Mouse (Mus musculus) liver, adult 2 months (tissue): ENCODE results near the gene Eif2b1.

Experiments used
- CTCF ChIP-seq: fragments of 200-500 bp; IDR thresholded peaks from 2 replicates; pipeline ENCODE4 v1.5.1; 2011; ENCODE audit warnings: low read depth, low read length, control low read depth
- POLR2A ChIP-seq: fragments of 200-500 bp; IDR thresholded peaks from 2 replicates; pipeline ENCODE4 v1.6.1; 2011; ENCODE audit warnings: low read length, control low read depth; ENCODE audit not compliant: insufficient read depth; ENCODE audit errors: extremely low read depth

- TF ChIP-seq POLR2A (peak; percentile 58; the same call in 1 of the 2 replicates), CTCF (no peak)
Measured at GRCm38 (mm10) chr5:124552558-124553307, 26.2 kb downstream of the Eif2b1 start, which contains the start of gene Ddx55.
